Mouse (Mus musculus) megakaryocyte, embryonic 14.5 days (primary cell): ENCODE measurements around the gene 1700013H16Rik.

Experiments
- FLI1 ChIP-seq: IDR thresholded peaks from 2 replicates; pipeline ENCODE4 v1.6.1; 2012; ENCODE audit warnings: low read length, inconsistent platforms, mixed read lengths
- GATA1 ChIP-seq: IDR thresholded peaks from 3 replicates; pipeline ENCODE4 v1.6.1; 2012; ENCODE audit warnings: mixed read lengths, low read length, inconsistent platforms, borderline replicate concordance

DNA sequence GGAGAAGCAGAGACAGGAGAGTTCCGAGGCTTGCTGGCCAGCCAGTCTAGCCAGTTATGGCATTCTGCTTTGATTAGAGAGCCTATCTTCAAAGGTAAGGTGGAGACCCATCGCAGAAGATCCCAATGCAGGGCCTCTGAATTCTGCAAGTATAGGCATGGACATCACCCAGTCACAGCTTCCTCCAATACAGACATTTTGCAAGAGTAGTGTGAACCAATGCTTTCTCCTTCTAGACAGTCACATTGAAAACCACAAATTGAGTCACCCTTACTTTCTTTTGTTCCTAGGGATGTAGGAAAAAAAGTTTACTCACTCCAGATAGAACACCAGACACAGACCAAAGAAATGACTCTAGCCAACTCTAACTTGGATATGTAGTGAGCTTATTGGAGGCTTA, 28.7 kb downstream of the 1700013H16Rik start:
- no peak for TF ChIP-seq GATA1
- no peak for TF ChIP-seq FLI1
